Mouse (Mus musculus): ENCODE results near the gene Esr1. TPM values are rescaled to one million over a fixed set of nuclear protein-coding genes. Genes with fewer than 3 reads are reported as not detected.

Gene Esr1
- polyA plus RNA-seq, 1 experiment: 1.6 TPM

GRCm38 (mm10) chr10:4627415-4627814 is 16.0 kb downstream of the Esr1 start:
- TF ChIP-seq POLR2A (IDR thresholded peaks at IDR 0.05; ENCODE audit: low read depth, low read length) (no peak), CTCF (IDR thresholded peaks at IDR 0.05; ENCODE audit: borderline replicate concordance, insufficient read depth, low read length) (no peak)
- Histone ChIP-seq H3K27ac (ENCODE audit: insufficient read depth, low read length) (no peak overlapping the region), H3K4me3 (ENCODE audit: insufficient read depth, low read length) (no peak overlapping the region), H3K4me1 (ENCODE audit: control insufficient read depth, insufficient read depth, low read length) (no peaks in the 10 kb centered on the region)

- Histone ChIP-seq H3K4me3 (ENCODE audit: insufficient read depth, low read length) (no peak overlapping the region), H3K27ac (ENCODE audit: insufficient read depth, low read length) (no peak overlapping the region), H3K4me1 (ENCODE audit: control insufficient read depth, insufficient read depth, low read length) (no peaks in the 10 kb centered on the region)
- TF ChIP-seq POLR2A (IDR thresholded peaks at IDR 0.05; ENCODE audit: low read depth, low read length) (no peak), CTCF (IDR thresholded peaks at IDR 0.05; ENCODE audit: borderline replicate concordance, insufficient read depth, low read length) (no peak)
Measured at GRCm38 (mm10) chr10:4629314-4629713, 17.9 kb downstream of the Esr1 start.

GRCm38 (mm10) chr10:4632211-4632704 is 20.9 kb downstream of the Esr1 start:
- TF ChIP-seq CTCF (IDR thresholded peaks at IDR 0.05; ENCODE audit: borderline replicate concordance, insufficient read depth, low read length): no peak
- no peak for TF ChIP-seq POLR2A (IDR thresholded peaks at IDR 0.05; ENCODE audit: low read depth, low read length)
- H3K27ac ChIP-seq (ENCODE audit: insufficient read depth, low read length): no peak overlapping the region
- H3K4me1 ChIP-seq (ENCODE audit: control insufficient read depth, insufficient read depth, low read length): no peaks in the 10 kb centered on the region
- H3K4me3 ChIP-seq (ENCODE audit: insufficient read depth, low read length): no peak overlapping the region

- TF ChIP-seq CTCF (IDR thresholded peaks at IDR 0.05; ENCODE audit: borderline replicate concordance, insufficient read depth, low read length) (no peak), POLR2A (IDR thresholded peaks at IDR 0.05; ENCODE audit: low read depth, low read length) (no peak)
- Histone ChIP-seq H3K27ac (ENCODE audit: insufficient read depth, low read length) (no peak overlapping the region), H3K4me1 (ENCODE audit: control insufficient read depth, insufficient read depth, low read length) (no peaks in the 10 kb centered on the region), H3K4me3 (ENCODE audit: insufficient read depth, low read length) (no peak overlapping the region)
Measured at GRCm38 (mm10) chr10:4633287-4634030, 22.1 kb downstream of the Esr1 start.

GRCm38 (mm10) chr10:4635740-4636139 is 24.3 kb downstream of the Esr1 start:
- TF ChIP-seq CTCF (IDR thresholded peaks at IDR 0.05; ENCODE audit: borderline replicate concordance, insufficient read depth, low read length) (no peak), POLR2A (IDR thresholded peaks at IDR 0.05; ENCODE audit: low read depth, low read length) (no peak)
- no peak overlapping the region for H3K27ac ChIP-seq (ENCODE audit: insufficient read depth, low read length)
- no peak overlapping the region for H3K4me3 ChIP-seq (ENCODE audit: insufficient read depth, low read length)
- no peaks in the 10 kb centered on the region for H3K4me1 ChIP-seq (ENCODE audit: control insufficient read depth, insufficient read depth, low read length)

GRCm38 (mm10) chr10:4646074-4646473 is 34.7 kb downstream of the Esr1 start:
- no peak for TF ChIP-seq POLR2A (IDR thresholded peaks at IDR 0.05; ENCODE audit: low read depth, low read length)
- TF ChIP-seq CTCF (IDR thresholded peaks at IDR 0.05; ENCODE audit: borderline replicate concordance, insufficient read depth, low read length): no peak
- Histone ChIP-seq H3K27ac (ENCODE audit: insufficient read depth, low read length) (no peak overlapping the region), H3K4me1 (ENCODE audit: control insufficient read depth, insufficient read depth, low read length) (no peaks in the 10 kb centered on the region), H3K4me3 (ENCODE audit: insufficient read depth, low read length) (no peak overlapping the region)

- no peak for TF ChIP-seq POLR2A (IDR thresholded peaks at IDR 0.05; ENCODE audit: low read depth, low read length)
- no peak for TF ChIP-seq CTCF (IDR thresholded peaks at IDR 0.05; ENCODE audit: borderline replicate concordance, insufficient read depth, low read length)
- Histone ChIP-seq H3K4me3 (ENCODE audit: insufficient read depth, low read length) (no peak overlapping the region), H3K4me1 (ENCODE audit: control insufficient read depth, insufficient read depth, low read length) (no peaks in the 10 kb centered on the region), H3K27ac (ENCODE audit: insufficient read depth, low read length) (no peak overlapping the region)
Measured at GRCm38 (mm10) chr10:4646851-4647250, 35.5 kb downstream of the Esr1 start.

- Histone ChIP-seq H3K27ac (ENCODE audit: insufficient read depth, low read length) (no peak overlapping the region), H3K4me1 (ENCODE audit: control insufficient read depth, insufficient read depth, low read length) (no peaks in the 10 kb centered on the region), H3K4me3 (ENCODE audit: insufficient read depth, low read length) (no peak overlapping the region)
- TF ChIP-seq CTCF (IDR thresholded peaks at IDR 0.05; ENCODE audit: borderline replicate concordance, insufficient read depth, low read length) (no peak), POLR2A (IDR thresholded peaks at IDR 0.05; ENCODE audit: low read depth, low read length) (no peak)
Measured at GRCm38 (mm10) chr10:4665380-4665779, 54.0 kb downstream of the Esr1 start.

- H3K4me1 ChIP-seq (ENCODE audit: control insufficient read depth, insufficient read depth, low read length): no peaks in the 10 kb centered on the region
- H3K27ac ChIP-seq (ENCODE audit: insufficient read depth, low read length): no peak overlapping the region
- no peak overlapping the region for H3K4me3 ChIP-seq (ENCODE audit: insufficient read depth, low read length)
- TF ChIP-seq POLR2A (IDR thresholded peaks at IDR 0.05; ENCODE audit: low read depth, low read length) (no peak), CTCF (IDR thresholded peaks at IDR 0.05; ENCODE audit: borderline replicate concordance, insufficient read depth, low read length) (no peak)
Measured at GRCm38 (mm10) chr10:4667006-4667405, 55.6 kb downstream of the Esr1 start.

- no peak overlapping the region for H3K4me3 ChIP-seq (ENCODE audit: insufficient read depth, low read length)
Measured at GRCm38 (mm10) chr10:4670053-4670452, 58.7 kb downstream of the Esr1 start.

More at GRCm38 (mm10) chr10:4670053-4670452, 58.7 kb downstream of the Esr1 start:
- Histone ChIP-seq H3K27ac (ENCODE audit: insufficient read depth, low read length) (no peak overlapping the region), H3K4me1 (ENCODE audit: control insufficient read depth, insufficient read depth, low read length) (no peaks in the 10 kb centered on the region)
- TF ChIP-seq POLR2A (IDR thresholded peaks at IDR 0.05; ENCODE audit: low read depth, low read length) (no peak), CTCF (IDR thresholded peaks at IDR 0.05; ENCODE audit: borderline replicate concordance, insufficient read depth, low read length) (no peak)

Measured in embryonic fibroblast, embryonic 13.5 days (primary cell).